Mouse (Mus musculus) gastrocnemius, postnatal 25 days (tissue): ENCODE measurements at regions not wholly inside any gene's neighbourhood (a gene's known extent, or its start where the extent isn't known, plus 50 kb on each side); places are given as distances from the start of the nearest gene placed in this dataset.

Experiments
- DNase-seq: peaks from one replicate; pipeline ENCODE4 v3.0.0; 2022

DNA sequence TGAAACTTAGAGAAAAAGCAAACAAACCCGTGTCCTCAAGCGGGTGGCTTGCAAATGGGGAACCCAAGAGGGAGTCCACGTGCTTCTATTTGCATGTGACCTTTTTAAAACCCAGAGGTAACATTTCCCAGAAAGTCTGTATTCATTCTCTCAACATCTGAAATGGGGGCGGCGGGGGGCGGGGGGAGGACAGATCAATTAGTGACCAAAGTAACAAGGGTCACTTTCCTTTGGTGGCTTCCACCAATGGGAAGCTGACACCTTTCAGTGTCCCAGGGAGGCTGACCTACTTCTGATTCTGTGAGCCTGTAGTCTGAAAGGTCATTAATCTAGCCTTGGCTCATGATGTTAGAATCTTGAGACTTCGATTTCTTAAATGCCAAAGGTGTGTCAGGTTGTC lies 236.0 kb downstream of the Gm11011 start:
- no peak for DNase-seq

DNA sequence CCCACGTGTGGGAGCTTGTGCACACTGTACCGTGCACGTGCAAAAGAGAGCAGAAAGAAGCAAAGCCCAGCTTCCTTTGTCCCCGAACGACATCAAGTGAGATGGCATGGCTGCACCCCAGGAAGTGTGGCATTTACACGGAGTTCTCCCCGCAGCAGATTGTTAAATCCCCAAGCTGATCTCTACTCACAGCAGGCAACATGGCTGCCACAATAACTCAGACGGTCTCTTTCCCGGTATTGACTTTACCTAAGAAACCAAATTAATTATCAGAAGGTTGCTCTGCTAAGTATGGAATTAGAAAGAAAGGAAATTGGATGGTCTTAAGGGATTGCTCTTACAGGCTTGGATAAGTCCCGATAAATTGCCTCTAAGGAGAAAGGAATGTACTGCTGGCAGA lies 241.4 kb downstream of the Gm11011 start:
- DNase-seq, result no peak

DNA sequence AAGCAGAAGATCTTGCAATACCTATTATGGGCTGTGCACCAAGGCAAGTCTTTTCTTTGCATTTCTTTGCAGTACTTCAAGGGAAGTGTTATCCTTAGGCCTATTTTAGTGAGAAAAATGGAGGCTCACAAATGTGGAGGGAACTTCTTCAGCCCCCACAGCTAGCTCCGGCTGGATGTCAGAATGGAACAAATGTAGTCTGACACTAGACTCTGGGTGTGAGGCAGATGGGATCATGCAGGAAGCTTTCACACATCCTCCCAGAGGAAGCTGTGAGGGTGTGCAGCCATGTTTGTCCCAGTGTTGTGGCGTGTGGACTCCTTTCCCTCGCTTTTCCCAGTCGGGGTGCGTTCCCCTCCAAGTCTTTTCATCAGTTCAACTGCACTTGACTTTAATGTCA lies 268.0 kb downstream of the Gm11011 start:
- no peak for DNase-seq

DNA sequence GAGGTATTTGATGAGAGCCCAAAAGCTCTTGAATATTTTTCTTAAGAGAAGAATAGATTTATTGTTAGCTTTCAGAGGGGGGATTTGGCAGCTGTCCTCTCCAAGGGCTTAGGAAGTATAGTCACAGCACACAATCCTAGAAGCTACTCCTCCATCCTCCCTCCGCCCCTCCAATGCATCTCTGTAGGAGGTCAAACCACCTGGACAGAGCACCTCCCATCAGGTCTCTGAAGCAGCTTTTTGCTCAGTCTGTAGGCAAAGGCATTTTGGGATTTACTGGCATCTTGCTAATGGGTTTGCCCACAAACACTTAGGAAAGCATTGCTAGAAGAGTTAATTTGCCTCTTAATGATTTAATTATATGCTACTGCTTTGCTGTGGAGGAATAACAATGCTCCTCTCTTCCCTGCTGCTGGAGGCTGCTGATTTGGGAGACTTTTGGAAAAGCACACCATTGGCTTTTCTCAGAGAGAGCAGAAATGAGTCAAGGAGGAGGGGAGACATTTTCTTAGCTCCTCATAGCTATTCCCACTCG lies 273.1 kb downstream of the Gm11011 start:
- no peak for DNase-seq

DNA sequence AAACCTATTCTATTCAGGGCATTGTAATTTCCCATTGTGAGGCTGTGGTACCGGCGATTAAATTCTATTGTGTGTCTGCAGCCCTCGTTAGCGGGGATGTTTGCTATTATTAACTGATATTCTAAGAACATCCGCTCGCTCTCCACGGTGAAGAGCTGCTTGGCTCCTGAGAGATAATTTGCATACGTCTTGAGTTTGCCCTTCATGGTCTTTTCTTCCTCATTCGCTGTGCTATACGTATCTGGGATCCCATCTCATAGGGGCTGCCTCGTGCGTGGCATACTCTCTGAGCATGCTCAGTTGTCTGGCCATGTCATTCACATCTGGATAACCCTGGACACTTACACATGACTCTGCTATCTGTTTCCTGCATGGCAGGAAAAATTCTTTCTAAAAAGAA lies 275.7 kb downstream of the Gm11011 start:
- DNase-seq, result no peak

DNA sequence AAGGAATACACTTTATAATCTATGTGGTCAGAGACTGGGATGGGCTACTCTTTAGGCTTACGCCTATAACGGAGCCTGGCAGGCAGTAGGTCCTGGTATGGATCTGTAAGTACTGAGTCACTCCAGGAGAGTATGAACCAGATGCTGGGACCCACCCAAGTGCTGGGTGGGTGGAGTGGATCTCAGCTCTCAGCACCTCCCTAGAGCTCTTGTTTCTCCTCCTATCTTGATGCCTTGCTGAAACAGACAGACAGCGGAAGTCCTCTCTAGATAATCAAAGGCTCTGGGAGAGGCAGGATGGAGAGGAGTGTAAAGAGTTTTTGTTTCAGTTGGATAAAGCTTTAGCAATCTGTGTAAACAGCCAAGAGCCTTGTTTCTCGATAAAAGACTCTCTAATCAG lies 276.2 kb downstream of the Gm11011 start:
- DNase-seq, result no peak

DNA sequence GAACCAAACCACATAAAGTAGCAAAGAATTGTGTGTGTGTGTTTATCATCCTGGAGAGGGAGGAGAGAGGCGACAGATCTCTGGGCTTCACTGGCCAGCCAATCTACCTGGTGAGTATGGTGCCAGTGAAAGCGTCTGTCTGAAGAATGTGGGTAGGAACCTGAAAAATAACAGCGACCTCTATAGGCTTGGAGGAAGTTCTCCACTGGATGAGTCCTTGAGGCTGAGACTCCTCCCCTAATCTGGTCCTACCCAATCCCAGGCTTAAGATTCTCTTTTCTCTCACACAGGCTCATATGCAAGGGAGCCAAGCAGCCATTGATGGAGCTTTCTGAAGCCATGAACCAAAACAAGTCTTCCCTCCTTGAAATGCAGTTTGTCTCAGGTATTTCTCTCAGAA lies 283.2 kb downstream of the Gm11011 start:
- DNase-seq, result no peak

DNA sequence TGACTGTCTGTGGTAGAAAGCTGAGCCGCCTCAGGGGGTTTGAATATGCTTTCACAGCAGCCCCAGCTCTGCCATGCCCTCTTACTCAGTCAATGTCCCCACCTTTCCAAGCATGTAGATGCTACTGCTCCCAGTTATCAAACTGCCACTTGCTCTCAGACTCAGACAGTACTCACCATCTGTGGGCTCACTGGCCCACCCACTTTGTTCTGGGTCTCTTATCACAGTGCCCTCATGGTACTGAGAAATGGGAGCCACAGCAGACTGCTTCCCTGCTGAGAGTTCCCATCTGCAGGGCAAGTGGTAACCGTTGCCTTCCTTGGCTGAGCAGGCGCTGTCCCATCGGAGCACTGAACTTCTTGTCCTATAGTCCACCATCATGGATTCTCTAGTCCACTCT lies 286.6 kb downstream of the Gm11011 start:
- DNase-seq, result no peak

DNA sequence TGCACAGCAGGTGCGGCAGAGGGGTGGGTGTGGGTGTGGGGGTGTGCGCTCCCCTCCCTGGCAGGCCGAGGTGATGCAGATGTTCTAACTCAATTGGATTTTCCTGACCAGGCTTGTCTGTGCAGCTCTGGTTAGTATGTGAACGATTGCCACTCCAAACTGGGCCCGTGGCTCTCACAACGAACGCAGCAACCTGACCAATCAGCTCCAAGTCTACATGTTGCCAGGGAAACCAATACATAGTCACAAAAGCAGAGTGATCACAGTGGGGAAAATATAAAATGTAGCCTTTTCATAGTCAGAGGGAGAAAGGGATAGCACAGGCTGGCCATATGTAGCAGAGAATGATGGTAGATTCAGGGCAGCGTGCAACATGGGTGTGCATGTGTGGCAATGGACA lies 287.1 kb downstream of the Gm11011 start:
- DNase-seq, result no peak

DNA sequence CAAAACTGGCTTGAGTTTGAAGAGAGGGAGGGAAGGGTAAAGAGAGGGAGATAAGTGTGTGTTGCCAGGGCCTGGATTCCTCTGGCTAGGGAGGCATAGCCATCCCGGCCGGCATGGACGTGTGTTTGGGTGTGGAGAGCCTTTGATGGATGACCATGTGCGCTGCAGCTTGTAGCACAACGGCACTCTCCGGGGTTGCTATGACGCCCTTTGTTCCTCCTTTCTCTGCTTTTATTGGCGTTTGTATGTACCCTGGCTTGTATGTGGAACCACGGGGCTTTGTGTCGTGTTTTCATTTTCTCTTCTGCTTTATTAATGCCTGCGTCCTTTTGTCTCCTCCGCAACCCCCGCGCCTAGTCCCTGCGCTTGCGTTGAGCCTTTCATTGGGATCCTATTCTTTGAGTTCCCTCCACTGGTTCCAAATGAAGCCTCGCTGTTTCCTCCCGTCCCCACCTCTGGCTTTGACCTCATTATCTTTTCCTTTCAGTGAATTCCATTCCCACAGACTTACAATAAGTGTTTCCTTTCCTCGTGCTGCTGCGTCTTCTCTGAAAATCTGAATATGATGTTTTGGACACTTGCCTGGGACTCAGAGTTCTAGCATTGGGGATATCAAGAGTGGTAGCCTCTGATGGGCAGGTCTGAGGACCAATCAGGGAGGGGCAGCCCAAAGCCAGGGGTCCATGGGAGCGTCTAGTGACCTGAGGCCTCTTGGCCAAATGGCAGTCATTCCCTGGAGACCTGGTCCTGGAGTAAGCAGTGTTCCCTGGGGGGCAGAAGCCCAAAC lies 289.5 kb downstream of the Gm11011 start:
- DNase-seq, result no peak

DNA sequence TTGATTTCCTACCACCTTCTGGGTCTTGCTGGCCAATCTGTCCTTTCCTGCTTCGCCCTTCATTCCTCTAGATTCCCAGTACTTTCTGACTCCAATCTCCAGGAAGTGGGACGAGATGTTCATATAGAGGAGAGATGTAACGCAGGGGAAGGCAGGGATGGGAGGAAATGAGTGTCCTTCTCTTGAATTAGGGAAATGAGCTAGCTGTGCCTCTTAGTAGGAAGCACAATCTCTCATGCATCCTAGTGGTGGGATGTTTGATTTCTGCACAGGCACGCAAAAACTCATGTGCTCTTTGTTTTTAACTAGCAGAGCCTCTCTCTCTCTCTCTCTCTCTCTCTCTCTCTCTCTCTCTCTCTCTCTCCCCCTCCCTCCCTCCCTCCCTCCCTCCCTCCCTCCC lies 290.3 kb downstream of the Gm11011 start:
- no peak for DNase-seq

DNA sequence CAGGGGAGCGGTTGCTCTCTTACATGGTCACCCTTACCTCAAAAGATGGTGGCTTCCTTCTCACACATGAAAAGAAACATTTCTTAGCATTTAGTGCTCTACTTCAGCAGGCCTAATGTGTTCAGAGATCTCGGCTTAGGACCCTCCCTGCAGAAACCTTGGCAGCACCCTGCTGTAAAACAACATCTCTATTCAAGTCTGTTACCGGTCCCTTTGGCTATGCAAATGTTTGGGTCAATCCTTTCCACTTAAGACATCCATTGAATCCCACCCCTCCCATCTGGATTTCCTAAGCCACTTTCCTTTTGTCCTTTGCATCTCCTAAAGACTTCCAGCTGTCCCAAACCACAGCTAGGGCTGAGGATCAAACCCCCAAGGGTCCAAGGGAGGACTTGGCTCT lies 294.2 kb downstream of the Gm11011 start:
- no peak for DNase-seq

DNA sequence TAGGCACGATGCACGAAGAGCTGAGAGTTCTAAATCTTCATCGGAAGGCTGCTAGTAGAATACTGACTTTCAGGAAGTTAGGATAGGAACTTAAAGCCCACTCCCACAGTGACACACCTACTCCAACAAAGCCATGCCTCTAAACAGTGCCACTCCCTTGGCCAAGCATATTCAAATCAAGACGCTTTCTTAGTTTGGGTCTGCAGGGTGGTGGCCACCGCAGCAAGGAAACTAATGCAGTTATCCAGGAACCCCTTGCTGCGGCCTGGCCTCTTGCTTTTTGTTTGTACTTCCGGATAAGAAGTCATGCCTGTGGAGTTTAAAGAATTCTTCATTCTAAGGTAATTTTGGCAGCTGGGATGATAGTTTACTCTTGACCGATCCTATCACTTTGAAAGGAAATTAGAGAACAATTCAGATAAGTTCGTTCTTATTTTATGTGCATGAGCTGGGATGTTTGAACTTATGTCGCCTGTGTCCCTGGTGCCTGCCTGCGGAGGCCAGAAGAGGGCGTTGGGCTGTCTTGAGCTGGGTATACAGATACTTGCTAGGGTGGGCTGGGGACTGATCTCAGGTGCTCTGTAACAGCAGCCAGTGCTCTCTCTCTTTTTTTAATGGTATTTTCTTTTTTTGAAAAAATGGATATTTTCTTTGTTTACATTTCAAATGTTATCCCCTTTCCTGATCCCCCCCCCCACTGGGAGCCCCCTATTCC lies 298.5 kb downstream of the Gm11011 start:
- no peak for DNase-seq

DNA sequence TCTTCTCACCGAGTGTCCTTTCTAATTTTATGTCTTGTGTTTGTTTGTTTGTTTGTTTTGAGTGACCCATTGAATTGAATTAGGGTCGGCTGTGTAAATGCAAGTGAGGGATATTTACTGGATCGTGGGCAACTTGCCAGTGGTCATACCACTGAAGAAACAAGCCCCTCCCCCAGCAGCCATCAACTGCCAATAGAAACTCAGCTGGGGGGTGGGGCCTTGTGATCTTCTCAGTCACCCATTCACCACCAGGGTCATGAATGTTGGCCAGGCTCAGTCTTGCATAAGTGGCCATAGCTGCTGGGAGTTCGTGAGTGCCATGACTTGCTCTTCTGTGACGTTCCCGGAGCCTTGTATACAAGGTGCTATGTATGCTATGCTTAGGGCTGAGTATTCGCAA lies 300.8 kb downstream of the Gm11011 start:
- no peak for DNase-seq

DNA sequence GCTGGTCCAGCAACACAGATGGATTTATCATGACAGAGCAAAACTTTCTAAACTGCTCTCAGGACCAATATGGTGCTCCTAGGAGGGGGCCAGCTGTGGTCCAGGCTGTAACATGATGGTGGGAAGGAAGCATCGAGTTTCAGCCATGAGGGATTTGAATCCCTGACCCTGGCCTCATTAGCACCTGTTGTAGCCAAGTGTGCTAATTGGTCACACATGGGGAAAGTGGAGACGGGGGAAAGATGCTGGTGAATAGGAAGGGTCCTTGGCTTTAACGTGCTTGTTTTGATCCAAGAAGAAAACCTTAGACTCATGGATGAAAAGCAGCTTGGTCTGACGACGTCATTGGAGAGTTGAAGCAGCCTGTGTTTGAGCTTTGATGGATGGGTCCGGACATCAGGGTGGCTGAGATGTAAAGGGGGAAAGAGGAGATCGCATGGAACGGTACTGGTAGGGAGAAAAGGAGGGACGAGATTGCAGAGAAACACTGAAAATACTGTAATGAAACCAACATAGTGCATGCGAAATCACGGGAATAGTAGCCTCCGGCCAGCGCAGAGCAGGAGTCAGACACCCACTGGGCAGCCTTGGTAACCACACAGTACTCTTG lies 304.9 kb downstream of the Gm11011 start:
- no peak for DNase-seq

DNA sequence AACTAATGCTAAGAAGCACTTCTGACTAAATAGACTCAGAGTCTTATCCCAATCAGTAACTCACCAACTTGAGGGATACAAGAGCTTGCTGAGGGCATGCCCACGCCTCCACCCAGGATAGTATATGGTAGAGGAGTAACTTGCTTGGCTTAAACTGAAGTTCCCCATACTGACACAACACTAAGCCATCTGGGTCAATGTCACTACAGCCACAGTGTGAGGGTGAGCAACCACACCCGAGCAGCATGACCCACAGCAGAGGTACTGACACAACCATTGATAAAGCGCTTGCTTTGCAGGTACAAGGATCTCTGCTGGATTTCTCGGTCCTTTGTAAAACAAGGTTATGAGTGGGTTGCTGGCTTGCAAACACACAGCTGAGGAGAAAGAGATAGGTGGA lies 312.2 kb downstream of the Gm11011 start:
- no peak for DNase-seq

DNA sequence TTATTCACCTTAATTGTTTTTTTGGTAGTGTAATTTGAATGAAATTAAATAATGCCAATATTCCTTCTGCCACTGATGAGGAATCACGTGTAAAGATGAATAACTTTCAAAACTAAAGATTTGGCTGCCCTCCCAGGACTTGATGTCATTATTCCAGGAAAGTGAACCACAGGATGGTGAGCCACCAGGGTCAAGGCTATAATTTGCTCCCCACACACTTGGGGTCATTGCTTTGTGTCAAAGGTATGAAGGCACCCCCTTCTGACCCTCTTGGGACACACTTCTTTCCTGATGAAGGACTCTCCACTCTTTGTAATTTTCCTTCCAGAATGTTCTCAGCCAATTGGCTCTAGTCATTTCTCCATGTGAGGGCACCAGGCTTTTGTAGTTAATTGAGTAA lies 313.4 kb downstream of the Gm11011 start:
- DNase-seq, result no peak

DNA sequence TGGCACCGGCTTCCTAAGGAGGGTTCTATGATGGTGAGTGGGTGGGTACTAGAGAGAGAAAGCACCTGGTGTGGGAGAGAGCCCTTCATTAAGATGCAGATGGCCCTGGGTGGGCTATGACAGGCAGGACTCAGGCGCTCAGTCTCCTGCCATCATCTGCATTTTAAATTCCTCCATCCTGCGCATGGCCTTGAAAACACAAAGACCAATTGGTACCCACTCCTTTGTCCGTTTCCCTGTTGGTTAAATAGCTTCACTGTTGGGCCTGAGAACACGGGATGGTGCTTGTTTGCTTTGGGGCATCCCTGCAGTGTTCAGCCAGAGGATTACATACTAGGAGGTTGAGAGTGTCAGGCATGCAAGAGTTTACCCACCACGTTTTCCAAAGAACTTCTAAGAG lies 314.9 kb downstream of the Gm11011 start:
- DNase-seq, result no peak

DNA sequence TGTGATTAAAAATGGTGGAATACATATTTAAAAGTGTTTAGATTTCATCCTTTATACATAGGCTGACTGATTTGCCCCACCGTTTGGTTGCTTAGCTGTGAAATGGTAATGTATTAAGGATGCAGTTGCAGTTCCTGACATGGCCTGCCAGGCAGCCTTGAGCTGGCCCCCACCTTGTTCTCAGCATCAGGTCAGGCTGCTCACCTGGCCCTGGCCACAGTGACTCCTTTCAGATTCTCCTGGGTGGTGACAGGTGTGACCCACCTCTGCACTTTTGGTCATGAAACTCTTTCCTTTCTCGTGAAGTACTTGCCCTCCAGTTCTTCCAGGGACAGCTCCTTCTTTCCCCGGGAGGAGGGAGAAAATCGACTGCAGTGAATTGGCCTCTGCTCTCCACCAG lies 315.5 kb downstream of the Gm11011 start:
- no peak for DNase-seq

DNA sequence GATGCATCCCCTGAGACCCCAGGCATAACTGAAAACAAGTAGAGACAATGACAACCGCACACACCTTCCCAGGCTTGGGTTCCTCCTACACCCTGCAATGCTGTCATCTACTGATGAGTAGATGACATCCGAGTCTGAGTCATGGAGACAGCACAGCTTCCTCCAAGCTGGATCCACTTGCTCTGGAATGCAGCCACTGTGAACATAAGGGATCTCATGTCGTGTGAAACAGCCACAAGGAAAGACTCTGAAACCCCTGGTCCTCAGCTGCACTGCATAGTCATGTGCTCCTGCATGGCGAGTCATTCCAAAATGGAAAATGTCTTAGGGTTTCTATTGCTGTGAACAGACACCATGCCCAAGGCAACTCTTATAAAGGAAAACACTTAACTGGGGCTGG lies 305.2 kb upstream of the Zfp64 start:
- no peak for DNase-seq

DNA sequence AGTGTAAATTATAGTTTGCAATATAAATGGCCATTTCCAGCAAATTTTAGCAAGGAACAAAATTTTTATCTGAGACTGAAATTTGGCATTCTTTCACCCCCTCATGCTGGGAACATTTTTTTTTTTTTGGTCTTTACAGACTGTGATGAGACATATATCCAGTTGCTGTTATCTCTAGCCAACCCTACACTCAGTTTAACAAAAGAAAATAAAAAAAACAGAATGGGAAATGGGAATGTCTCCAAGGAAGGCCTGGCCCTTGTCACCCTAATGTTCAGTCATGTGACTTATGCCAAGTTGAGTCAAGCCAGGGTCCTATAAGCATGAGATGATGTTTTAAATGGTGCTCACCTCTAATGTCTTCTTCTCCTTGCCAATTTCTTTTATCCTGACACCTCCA lies 289.2 kb upstream of the Zfp64 start:
- DNase-seq, result no peak

DNA sequence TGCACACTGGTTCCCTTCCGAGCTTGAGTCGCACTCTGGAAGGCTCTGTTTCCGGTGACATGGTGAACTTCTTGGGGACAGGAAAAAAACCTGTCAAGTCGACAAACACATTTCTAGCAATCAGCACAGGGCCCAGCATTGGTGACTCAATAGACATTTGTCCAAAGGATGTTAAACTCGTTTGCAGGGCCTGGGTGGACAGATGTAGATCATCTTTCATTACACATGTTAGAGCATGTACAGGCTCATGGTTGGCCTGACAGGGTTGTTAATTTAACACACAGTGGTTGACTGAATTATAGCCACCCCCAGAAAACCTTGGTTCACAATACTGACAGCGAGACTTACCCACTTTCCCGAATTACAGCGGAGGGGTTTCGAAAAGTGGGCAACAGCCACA lies 288.6 kb upstream of the Zfp64 start:
- DNase-seq, result no peak

DNA sequence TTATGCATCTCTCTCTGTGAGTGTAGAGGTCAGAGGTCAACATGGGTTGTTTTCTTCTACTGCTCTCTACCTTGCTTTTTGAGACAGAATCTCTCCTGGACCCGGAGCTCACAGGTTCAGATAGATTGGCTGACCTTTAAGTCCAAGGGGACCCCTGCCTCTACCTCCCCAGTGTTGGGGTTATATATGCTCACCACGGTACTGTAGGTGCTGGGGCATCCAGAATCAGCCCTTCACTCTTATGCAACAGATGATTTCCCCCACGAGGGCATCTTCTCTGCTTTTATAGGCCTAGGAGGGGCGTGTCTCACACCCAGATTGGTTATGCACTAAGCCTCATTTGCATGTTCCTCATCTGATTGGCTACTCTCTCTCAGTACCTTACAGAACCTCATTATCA lies 282.5 kb upstream of the Zfp64 start:
- no peak for DNase-seq

DNA sequence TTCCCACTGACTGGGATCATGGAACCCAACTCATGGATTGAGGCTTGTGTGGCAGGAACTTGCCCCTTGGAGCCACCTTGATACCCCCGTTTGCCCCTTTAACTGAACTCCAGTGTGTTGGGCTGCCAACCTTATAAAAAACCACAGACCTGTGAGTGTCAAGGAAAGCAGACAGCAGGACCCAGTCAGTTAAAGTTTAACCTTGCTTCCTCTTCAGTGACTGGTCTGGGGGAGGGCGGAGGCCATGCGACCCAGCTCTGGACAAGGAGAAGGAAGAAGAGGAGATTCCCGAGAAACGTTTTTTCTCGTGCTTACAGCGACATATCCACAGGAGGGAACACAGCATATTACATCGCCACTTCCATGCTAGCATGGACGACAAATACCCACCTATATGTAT lies 281.9 kb upstream of the Zfp64 start:
- no peak for DNase-seq
